Mouse (Mus musculus): ENCODE measurements around the gene Tcp11l2. TPM values are rescaled to one million over a fixed set of nuclear protein-coding genes. Genes with fewer than 3 reads are reported as not detected.

The Tcp11l2 gene
- total RNA-seq, 1 experiment: 2.8 TPM

GRCm38 (mm10) chr10:84535458-84535857, 41.0 kb upstream of the Tcp11l2 start:
- H3K9me3 ChIP-seq (ENCODE audit: control insufficient read depth, insufficient read depth, low read depth, low read length): no peaks in the 10 kb centered on the region
- no peak overlapping the region for H3K4me3 ChIP-seq (ENCODE audit: insufficient read depth in 1 of 2, low read depth in 1 of 2, low read length in 2 of 2, poor library complexity in 1 of 2, severe bottlenecking in 1 of 2)
- no peak overlapping the region for H3K27ac ChIP-seq (ENCODE audit: insufficient read depth, low read depth, low read length, poor library complexity, severe bottlenecking)
- TF ChIP-seq HCFC1 (IDR thresholded peaks at IDR 0.05; ENCODE audit: borderline replicate concordance, insufficient read depth, low read length) (no peak), MAFK (IDR thresholded peaks at IDR 0.05; ENCODE audit: insufficient read depth, low read depth, low read length) (no peak), CHD2 (IDR thresholded peaks at IDR 0.05; ENCODE audit: low read depth, low read length) (no peak), ZC3H11A (IDR thresholded peaks at IDR 0.05; ENCODE audit: borderline replicate concordance, low read depth, low read length) (no peak), ZNF384 (IDR thresholded peaks at IDR 0.05; ENCODE audit: low read depth, low read length) (no peak)
- no peak overlapping the region for H3K9ac ChIP-seq (ENCODE audit: insufficient read depth, low read depth, low read length, poor library complexity, severe bottlenecking)
- DNase-seq (ENCODE audit: low read depth, low spot score): no peak
- H3K36me3 ChIP-seq (ENCODE audit: control insufficient read depth, insufficient read depth, low read length, poor library complexity, severe bottlenecking): peaks cover 6% of the 10 kb centered on the region; the same call in 1 of the 2 replicates
- H3K4me1 ChIP-seq (ENCODE audit: control insufficient read depth in 2 of 2, insufficient read depth in 2 of 2, low read length in 2 of 2, poor library complexity in 1 of 2): peaks cover 11 to 19% of the 10 kb centered on the region in 2 experiments
- in situ Hi-C loops (cut with MboI; ENCODE audit: low sequenced_read_pairs in 2 of 2, unreplicated experiment in 2 of 2): no loop called here

- Histone ChIP-seq H3K36me3 (ENCODE audit: control insufficient read depth, insufficient read depth, low read length, poor library complexity, severe bottlenecking) (peaks cover 6% of the 10 kb centered on the region; the same call in 1 of the 2 replicates), H3K9me3 (ENCODE audit: control insufficient read depth, insufficient read depth, low read depth, low read length) (no peaks in the 10 kb centered on the region), H3K4me3 (ENCODE audit: insufficient read depth in 1 of 2, low read depth in 1 of 2, low read length in 2 of 2, poor library complexity in 1 of 2, severe bottlenecking in 1 of 2) (no peak overlapping the region), H3K9ac (ENCODE audit: insufficient read depth, low read depth, low read length, poor library complexity, severe bottlenecking) (no peak overlapping the region), H3K4me1 (ENCODE audit: control insufficient read depth in 2 of 2, insufficient read depth in 2 of 2, low read length in 2 of 2, poor library complexity in 1 of 2) (peaks cover 11 to 19% of the 10 kb centered on the region in 2 experiments), H3K27ac (ENCODE audit: insufficient read depth, low read depth, low read length, poor library complexity, severe bottlenecking) (no peak overlapping the region)
- no peak for DNase-seq (ENCODE audit: low read depth, low spot score)
- no peak for TF ChIP-seq MAFK (IDR thresholded peaks at IDR 0.05; ENCODE audit: insufficient read depth, low read depth, low read length)
- no peak for TF ChIP-seq ZNF384 (IDR thresholded peaks at IDR 0.05; ENCODE audit: low read depth, low read length)
- in situ Hi-C loops (cut with MboI; ENCODE audit: low sequenced_read_pairs in 2 of 2, unreplicated experiment in 2 of 2): no loop called here
These were observed 40.6 kb upstream of the Tcp11l2 start for GRCm38 (mm10) chr10:84535859-84536258.

- Histone ChIP-seq H3K27ac (ENCODE audit: insufficient read depth, low read depth, low read length, poor library complexity, severe bottlenecking) (no peak overlapping the region), H3K4me3 (ENCODE audit: insufficient read depth in 1 of 2, low read depth in 1 of 2, low read length in 2 of 2, poor library complexity in 1 of 2, severe bottlenecking in 1 of 2) (no peak overlapping the region), H3K4me1 (ENCODE audit: control insufficient read depth in 2 of 2, insufficient read depth in 2 of 2, low read length in 2 of 2, poor library complexity in 1 of 2) (peaks cover 8 to 9% of the 10 kb centered on the region in 2 experiments), H3K36me3 (ENCODE audit: control insufficient read depth, insufficient read depth, low read length, poor library complexity, severe bottlenecking) (no peaks in the 10 kb centered on the region), H3K9me3 (ENCODE audit: control insufficient read depth, insufficient read depth, low read depth, low read length) (no peaks in the 10 kb centered on the region), H3K9ac (ENCODE audit: insufficient read depth, low read depth, low read length, poor library complexity, severe bottlenecking) (no peak overlapping the region)
- in situ Hi-C loops (cut with MboI; ENCODE audit: low sequenced_read_pairs in 2 of 2, unreplicated experiment in 2 of 2): no loop called here
- TF ChIP-seq HCFC1 (IDR thresholded peaks at IDR 0.05; ENCODE audit: borderline replicate concordance, insufficient read depth, low read length) (no peak), ZC3H11A (IDR thresholded peaks at IDR 0.05; ENCODE audit: borderline replicate concordance, low read depth, low read length) (no peak), ZNF384 (IDR thresholded peaks at IDR 0.05; ENCODE audit: low read depth, low read length) (no peak), MAFK (IDR thresholded peaks at IDR 0.05; ENCODE audit: insufficient read depth, low read depth, low read length) (no peak), CHD2 (IDR thresholded peaks at IDR 0.05; ENCODE audit: low read depth, low read length) (no peak)
- DNase-seq (ENCODE audit: low read depth, low spot score): no peak
These were observed 36.8 kb upstream of the Tcp11l2 start for GRCm38 (mm10) chr10:84539651-84540050.

- Histone ChIP-seq H3K27ac (ENCODE audit: insufficient read depth, low read depth, low read length, poor library complexity, severe bottlenecking) (no peak overlapping the region), H3K36me3 (ENCODE audit: control insufficient read depth, insufficient read depth, low read length, poor library complexity, severe bottlenecking) (0 out of 2 replicates have a peak, but pooled peaks cover 2% of the 10 kb centered on the region), H3K9me3 (ENCODE audit: control insufficient read depth, insufficient read depth, low read depth, low read length) (no peaks in the 10 kb centered on the region), H3K9ac (ENCODE audit: insufficient read depth, low read depth, low read length, poor library complexity, severe bottlenecking) (no peak overlapping the region), H3K4me1 (ENCODE audit: control insufficient read depth in 2 of 2, insufficient read depth in 2 of 2, low read length in 2 of 2, poor library complexity in 1 of 2) (no peaks in the 10 kb centered on the region; a peak in 1 of 4 replicates), H3K4me3 (ENCODE audit: insufficient read depth in 1 of 2, low read depth in 1 of 2, low read length in 2 of 2, poor library complexity in 1 of 2, severe bottlenecking in 1 of 2) (no peak overlapping the region)
- in situ Hi-C loops (cut with MboI; ENCODE audit: low sequenced_read_pairs in 2 of 2, unreplicated experiment in 2 of 2): no loop called here
- no peak for TF ChIP-seq HCFC1 (IDR thresholded peaks at IDR 0.05; ENCODE audit: borderline replicate concordance, insufficient read depth, low read length)
- no peak for DNase-seq (ENCODE audit: low read depth, low spot score)
These were observed 33.4 kb upstream of the Tcp11l2 start for GRCm38 (mm10) chr10:84542802-84543658.

All from ES-E14 (cell line).